Mouse (Mus musculus) hindbrain, embryonic 15.5 days (tissue): ENCODE measurements around the gene Abcc3. TPM values are rescaled to one million over a fixed set of nuclear protein-coding genes. Genes with fewer than 3 reads are reported as not detected.

Experiments used
- ATAC-seq: fragments of 200-750 bp; cut with Nextera tagmentation; 2 replicates; pipeline ENCODE4 v1.8.0; 2017; ENCODE audit warnings: low read depth, moderate number of reproducible peaks, moderate TSS enrichment; ENCODE audit not compliant: low FRiP score
- H3K27ac ChIP-seq: fragments of 300-500 bp; sonication (generic); replicated peaks from 2 replicates; pipeline ENCODE4 v1.5.1; 2015; ENCODE audit warnings: mild to moderate bottlenecking, inconsistent platforms
- H3K27me3 ChIP-seq: fragments of 300-500 bp; sonication (generic); 2 replicates; pipeline ENCODE4 v1.6.1; 2015; ENCODE audit warnings: control low read depth, inconsistent platforms
- H3K36me3 ChIP-seq: fragments of 300-500 bp; sonication (generic); 2 replicates; pipeline ENCODE4 v1.6.1; 2015; ENCODE audit warnings: control low read depth, inconsistent platforms
- H3K4me1 ChIP-seq: fragments of 300-500 bp; sonication (generic); replicated peaks from 2 replicates; pipeline ENCODE4 v1.6.1; 2015; ENCODE audit warnings: control low read depth, inconsistent platforms
- H3K4me2 ChIP-seq: fragments of 300-500 bp; sonication (generic); 2 replicates; pipeline ENCODE4 v1.6.1; 2015; ENCODE audit warnings: moderate library complexity, mild to moderate bottlenecking, inconsistent platforms
- H3K4me3 ChIP-seq: fragments of 300-500 bp; sonication (generic); 2 replicates; pipeline ENCODE4 v1.5.1; 2015; ENCODE audit warnings: mild to moderate bottlenecking, inconsistent platforms
- H3K9ac ChIP-seq: fragments of 300-500 bp; sonication (generic); 2 replicates; pipeline ENCODE4 v1.6.1; 2015; ENCODE audit warnings: inconsistent platforms
- H3K9me3 ChIP-seq: fragments of 300-500 bp; sonication (generic); 2 replicates; pipeline ENCODE4 v1.6.1; 2016; ENCODE audit warnings: control low read depth, inconsistent platforms
- WGBS: fragments of 180-500 bp; shearing (Covaris S2); methylation state at CpG from one replicate; pipeline ENCODE4 v1.1.7; 2015; 5-methylcytosine and 5-hydroxymethylcytosine counted together
- polyA plus RNA-seq: library from polyadenylated mRNA; unstranded; fragments of >200 nt; fragmentation: Nextera tagmentation; extraction: Ambion mirVana; gene quantifications from 2 replicates; pipeline ENCODE4 v1.2.1, GENCODE M21; 2015

Abcc3 gene
- polyA plus RNA-seq, 1 experiment from 2014 or later: 0.53 TPM

GRCm38 (mm10) chr11:94330211-94330610 is 62.6 kb downstream of the Abcc3 start:
- Histone ChIP-seq H3K9me3 (no peaks in the 10 kb centered on the region), H3K4me1 (peaks cover 42% of the 10 kb centered on the region), H3K36me3 (peaks cover 6% of the 10 kb centered on the region), H3K9ac (no peak overlapping the region), H3K27ac (no peak overlapping the region), H3K27me3 (no peaks in the 10 kb centered on the region), H3K4me3 (no peak overlapping the region), H3K4me2 (peak overlapping the region; percentile 85; the same call in 1 of the 2 replicates)
- 93% methylated on average over 3 of the region's 3 CpGs for WGBS
- no peak for ATAC-seq

GRCm38 (mm10) chr11:94329270-94329891 is 63.4 kb downstream of the Abcc3 start:
- no peak for ATAC-seq
- no peaks in the 10 kb centered on the region for H3K9me3 ChIP-seq
- WGBS: 41% methylated on average over 4 of the region's 4 CpGs
- 0 out of 2 replicates have a peak overlapping the region, but pooled peaks have one; percentile 76 for H3K4me3 ChIP-seq
- peak overlapping the region; percentile 85 for H3K4me2 ChIP-seq
- peaks cover 42% of the 10 kb centered on the region for H3K4me1 ChIP-seq
- 0 out of 2 replicates have a peak overlapping the region, but pooled peaks have one; percentile 99 for H3K27ac ChIP-seq
- H3K36me3 ChIP-seq: peaks cover 2% of the 10 kb centered on the region
- no peaks in the 10 kb centered on the region for H3K27me3 ChIP-seq
- no peak overlapping the region for H3K9ac ChIP-seq

GRCm38 (mm10) chr11:94328644-94329025 is 64.2 kb downstream of the Abcc3 start:
- WGBS: under 1% methylated on average over 10 of the region's 10 CpGs
- Histone ChIP-seq H3K27ac (peak overlapping the region; percentile 99), H3K36me3 (no peaks in the 10 kb centered on the region), H3K27me3 (no peaks in the 10 kb centered on the region), H3K9me3 (no peaks in the 10 kb centered on the region), H3K4me1 (peaks cover 42% of the 10 kb centered on the region), H3K4me3 (peak overlapping the region; percentile 76), H3K4me2 (peak overlapping the region; percentile 85), H3K9ac (peak overlapping the region; percentile 92)
- no peak for ATAC-seq

- no peaks in the 10 kb centered on the region for H3K9me3 ChIP-seq
- peak within 1 kb of the TSS; percentile 92 for H3K9ac ChIP-seq
- H3K4me2 ChIP-seq: peak within 1 kb of the TSS; percentile 85
- no peaks in the 10 kb centered on the region for H3K27me3 ChIP-seq
- peak within 1 kb of the TSS; percentile 76 for H3K4me3 ChIP-seq
- peaks cover 42% of the 10 kb centered on the region for H3K4me1 ChIP-seq
- H3K36me3 ChIP-seq: no peaks in the 10 kb centered on the region
- peak; percentile 86 for ATAC-seq
- H3K27ac ChIP-seq: peak within 1 kb of the TSS; percentile 99
- WGBS: under 1% methylated on average over 72 of the region's 78 CpGs
These were observed 64.8 kb downstream of the Abcc3 start, which contains the start of gene Ankrd40 for GRCm38 (mm10) chr11:94327693-94328643. Gene Ankrd40 (plus strand): TSS chr11:94328001.

- under 1% methylated on average over 10 of the region's 10 CpGs for WGBS
- H3K36me3 ChIP-seq: no peaks in the 10 kb centered on the region
- peaks cover 43% of the 10 kb centered on the region for H3K4me1 ChIP-seq
- ATAC-seq: peak; percentile 73
- no peaks in the 10 kb centered on the region for H3K9me3 ChIP-seq
- peak overlapping the region; percentile 85 for H3K4me2 ChIP-seq
- H3K4me3 ChIP-seq: peak overlapping the region; percentile 76
- H3K27ac ChIP-seq: peak overlapping the region; percentile 99
- peak overlapping the region; percentile 92 for H3K9ac ChIP-seq
- no peaks in the 10 kb centered on the region for H3K27me3 ChIP-seq
These were observed 65.8 kb downstream of the Abcc3 start for GRCm38 (mm10) chr11:94326961-94327411.

GRCm38 (mm10) chr11:94324618-94325017 is 68.2 kb downstream of the Abcc3 start:
- H3K9ac ChIP-seq: no peak overlapping the region
- no peak overlapping the region for H3K4me3 ChIP-seq
- H3K4me2 ChIP-seq: no peak overlapping the region
- H3K9me3 ChIP-seq: no peaks in the 10 kb centered on the region
- peaks cover 38% of the 10 kb centered on the region for H3K4me1 ChIP-seq
- no peaks in the 10 kb centered on the region for H3K36me3 ChIP-seq
- WGBS: 92% methylated on average over 5 of the region's 5 CpGs
- no peak overlapping the region for H3K27ac ChIP-seq
- no peak for ATAC-seq
- no peaks in the 10 kb centered on the region for H3K27me3 ChIP-seq

GRCm38 (mm10) chr11:94323271-94323925 is 69.4 kb downstream of the Abcc3 start:
- Histone ChIP-seq H3K4me3 (no peak overlapping the region), H3K9me3 (no peaks in the 10 kb centered on the region), H3K27me3 (no peaks in the 10 kb centered on the region), H3K4me2 (no peak overlapping the region), H3K9ac (no peak overlapping the region), H3K36me3 (no peaks in the 10 kb centered on the region), H3K4me1 (peaks cover 39% of the 10 kb centered on the region), H3K27ac (peak overlapping the region; percentile 97; the same call in 1 of the 2 replicates)
- 83% methylated on average over 5 of the region's 5 CpGs for WGBS
- ATAC-seq: no peak

- peak overlapping the region; percentile 97 for H3K9ac ChIP-seq
- no peak for ATAC-seq
- H3K27ac ChIP-seq: peak overlapping the region; percentile 97
- peaks cover 46% of the 10 kb centered on the region for H3K4me1 ChIP-seq
- H3K36me3 ChIP-seq: no peaks in the 10 kb centered on the region
- peak overlapping the region; percentile 77 for H3K4me2 ChIP-seq
- H3K4me3 ChIP-seq: peak overlapping the region; percentile 87
- 40% methylated on average over 5 of the region's 5 CpGs for WGBS
- no peaks in the 10 kb centered on the region for H3K9me3 ChIP-seq
- no peaks in the 10 kb centered on the region for H3K27me3 ChIP-seq
These were observed 70.2 kb downstream of the Abcc3 start for GRCm38 (mm10) chr11:94322636-94323035.

- peaks cover 51% of the 10 kb centered on the region for H3K4me1 ChIP-seq
- peak within 1 kb of the TSS; percentile 87 for H3K4me3 ChIP-seq
- ATAC-seq: peak; percentile 94
- H3K4me2 ChIP-seq: peak within 1 kb of the TSS; percentile 77
- H3K27ac ChIP-seq: peak within 1 kb of the TSS; percentile 97
- WGBS: under 1% methylated on average over 36 of the region's 36 CpGs
- no peaks in the 10 kb centered on the region for H3K27me3 ChIP-seq
- no peaks in the 10 kb centered on the region for H3K36me3 ChIP-seq
- no peaks in the 10 kb centered on the region for H3K9me3 ChIP-seq
- peak within 1 kb of the TSS; percentile 97 for H3K9ac ChIP-seq
These were observed 70.8 kb downstream of the Abcc3 start, which contains the start of gene Luc7l3 for GRCm38 (mm10) chr11:94321931-94322400. Gene Luc7l3 (minus strand): TSS chr11:94321988.

GRCm38 (mm10) chr11:94320969-94321930 is 71.5 kb downstream of the Abcc3 start:
- H3K4me2 ChIP-seq: peak overlapping the region; percentile 77
- peaks cover 51% of the 10 kb centered on the region for H3K4me1 ChIP-seq
- H3K4me3 ChIP-seq: peak overlapping the region; percentile 87
- peak overlapping the region; percentile 97 for H3K9ac ChIP-seq
- peak overlapping the region; percentile 97 for H3K27ac ChIP-seq
- no peaks in the 10 kb centered on the region for H3K9me3 ChIP-seq
- under 1% methylated on average over 67 of the region's 67 CpGs for WGBS
- H3K36me3 ChIP-seq: no peaks in the 10 kb centered on the region
- peak; percentile 77 for ATAC-seq
- H3K27me3 ChIP-seq: no peaks in the 10 kb centered on the region
